Mouse (Mus musculus) embryonic facial prominence, embryonic 12.5 days (tissue): Measurements from ENCODE around the gene Ascl5. TPM values are rescaled to one million over a fixed set of nuclear protein-coding genes. Genes with fewer than 3 reads are reported as not detected.
A peak's percentile ranks its signal among the peaks of the same experiment; 100 is the strongest.

Source experiments
- ATAC-seq: fragments of 200-750 bp; cut with Nextera tagmentation; 2 replicates; pipeline ENCODE4 v1.8.0; 2017; ENCODE audit not compliant: insufficient number of reproducible peaks, insufficient read depth, low FRiP score, low TSS enrichment
- H3K27ac ChIP-seq: fragments of 300-500 bp; sonication (generic); 2 replicates; pipeline ENCODE4 v1.5.1; 2016; ENCODE audit warnings: mild to moderate bottlenecking
- H3K27me3 ChIP-seq: fragments of 300-500 bp; sonication (generic); 2 replicates; pipeline ENCODE4 v1.6.1; 2016; ENCODE audit warnings: mild to moderate bottlenecking, moderate library complexity
- H3K36me3 ChIP-seq: fragments of 300-500 bp; sonication (generic); 2 replicates; pipeline ENCODE4 v1.6.1; 2016; ENCODE audit warnings: mild to moderate bottlenecking
- H3K4me1 ChIP-seq: fragments of 300-500 bp; sonication (generic); 2 replicates; pipeline ENCODE4 v1.6.1; 2016
- H3K4me2 ChIP-seq: fragments of 300-500 bp; sonication (generic); replicated peaks from 2 replicates; pipeline ENCODE4 v1.6.1; 2016; ENCODE audit warnings: mild to moderate bottlenecking, moderate library complexity
- H3K4me3 ChIP-seq: fragments of 300-500 bp; sonication (generic); 2 replicates; pipeline ENCODE4 v1.5.1; 2016; ENCODE audit warnings: mild to moderate bottlenecking
- H3K9ac ChIP-seq: fragments of 300-500 bp; sonication (generic); 2 replicates; pipeline ENCODE4 v1.6.1; 2016; ENCODE audit warnings: mild to moderate bottlenecking, moderate library complexity
- H3K9me3 ChIP-seq: fragments of 300-500 bp; sonication (generic); 2 replicates; pipeline ENCODE4 v1.6.1; 2016; ENCODE audit warnings: mild to moderate bottlenecking, moderate library complexity
- WGBS: fragments of 180-500 bp; shearing (Covaris S2); methylation state at CpG from one replicate; pipeline ENCODE4 v1.1.7; 2016; 5-methylcytosine and 5-hydroxymethylcytosine counted together
- polyA plus RNA-seq: library from polyadenylated mRNA; unstranded; fragments of >200 nt; fragmentation: Nextera tagmentation; extraction: Ambion mirVana; gene quantifications from 2 replicates; pipeline ENCODE4 v1.2.1, GENCODE M21; 2016

The Ascl5 gene
- polyA plus RNA-seq, 1 experiment from 2014 or later: 0.42 TPM

GRCm38 (mm10) chr1:136051465-136051864 is 861 bp downstream of the Ascl5 start:
- no peak overlapping the region for H3K9ac ChIP-seq
- H3K4me1 ChIP-seq: peaks cover 8% of the 10 kb centered on the region
- WGBS: 0% methylated on average over 6 of the region's 6 CpGs
- H3K4me3 ChIP-seq: peak overlapping the region; percentile 30
- H3K27ac ChIP-seq: no peak overlapping the region
- H3K27me3 ChIP-seq: peaks cover 45% of the 10 kb centered on the region
- no peaks in the 10 kb centered on the region for H3K9me3 ChIP-seq
- no peaks in the 10 kb centered on the region for H3K36me3 ChIP-seq
- peak; percentile 48 for ATAC-seq
- H3K4me2 ChIP-seq: peak overlapping the region; percentile 57

DNA sequence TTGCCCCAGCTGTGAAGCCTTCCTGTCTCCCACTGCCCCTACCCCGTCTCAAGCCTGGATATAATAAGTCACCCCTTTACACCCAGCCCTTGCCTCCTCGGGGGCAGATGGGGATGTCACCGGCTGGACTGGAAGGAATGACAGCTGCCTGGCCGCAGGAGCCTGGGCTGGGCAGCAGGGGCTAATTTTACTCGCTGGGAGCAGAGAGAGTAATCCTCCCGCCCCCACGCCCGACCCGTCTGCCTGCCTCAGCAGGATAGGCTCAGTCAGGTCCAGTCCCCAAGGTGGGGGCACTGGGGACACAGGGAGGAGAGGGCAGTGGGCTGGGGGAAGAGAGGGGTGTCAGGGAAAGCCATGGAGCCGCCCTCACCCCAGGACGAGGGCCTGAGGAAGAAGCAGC is 1.9 kb downstream of the Ascl5 start, which contains the start of gene Cacna1s:
TSS of gene Cacna1s (plus strand) at position 204 of the 400 bp plus-strand sequence.
- no peak within 1 kb of the TSS for H3K4me3 ChIP-seq
- no peak within 1 kb of the TSS for H3K9ac ChIP-seq
- H3K4me2 ChIP-seq: no peak within 1 kb of the TSS; the same call in 1 of the 2 replicates
- WGBS: 30% methylated on average over 11 of the region's 11 CpGs
- ATAC-seq: no peak
- H3K27me3 ChIP-seq: peaks cover 45% of the 10 kb centered on the region
- H3K27ac ChIP-seq: no peak within 1 kb of the TSS
- H3K4me1 ChIP-seq: peaks cover 8% of the 10 kb centered on the region
- no peaks in the 10 kb centered on the region for H3K36me3 ChIP-seq
- no peaks in the 10 kb centered on the region for H3K9me3 ChIP-seq

GRCm38 (mm10) chr1:136055771-136056170 is 5.2 kb downstream of the Ascl5 start:
- H3K4me1 ChIP-seq: peaks cover 6% of the 10 kb centered on the region
- no peaks in the 10 kb centered on the region for H3K36me3 ChIP-seq
- H3K9me3 ChIP-seq: no peaks in the 10 kb centered on the region
- peaks cover 25% of the 10 kb centered on the region for H3K27me3 ChIP-seq
- no peak overlapping the region for H3K27ac ChIP-seq
- H3K4me2 ChIP-seq: no peak overlapping the region
- no peak overlapping the region for H3K9ac ChIP-seq
- no peak for ATAC-seq
- 67% methylated on average over 3 of the region's 3 CpGs for WGBS
- no peak overlapping the region for H3K4me3 ChIP-seq

DNA sequence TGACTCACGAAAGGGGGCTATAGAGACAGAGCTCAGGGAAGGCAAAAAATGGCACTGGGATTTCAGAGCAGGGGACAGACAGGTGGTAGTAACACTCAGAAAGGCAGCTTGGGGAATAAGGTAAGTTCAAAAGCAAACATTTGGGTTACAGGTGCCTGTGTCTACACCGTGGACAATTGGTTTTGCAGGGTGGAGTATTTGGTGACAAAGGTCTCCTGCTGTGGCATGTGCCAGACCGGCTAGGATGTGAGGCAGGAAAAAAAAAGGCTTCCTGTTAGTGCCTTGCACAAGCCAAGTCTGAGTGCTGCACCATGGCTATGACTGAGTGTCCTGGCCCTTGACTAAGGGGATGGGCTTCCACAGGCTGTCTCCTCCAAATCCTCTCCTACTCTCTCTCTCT is 8.0 kb downstream of the Ascl5 start:
- 54% methylated on average over 3 of the region's 3 CpGs for WGBS
- no peak for ATAC-seq

DNA sequence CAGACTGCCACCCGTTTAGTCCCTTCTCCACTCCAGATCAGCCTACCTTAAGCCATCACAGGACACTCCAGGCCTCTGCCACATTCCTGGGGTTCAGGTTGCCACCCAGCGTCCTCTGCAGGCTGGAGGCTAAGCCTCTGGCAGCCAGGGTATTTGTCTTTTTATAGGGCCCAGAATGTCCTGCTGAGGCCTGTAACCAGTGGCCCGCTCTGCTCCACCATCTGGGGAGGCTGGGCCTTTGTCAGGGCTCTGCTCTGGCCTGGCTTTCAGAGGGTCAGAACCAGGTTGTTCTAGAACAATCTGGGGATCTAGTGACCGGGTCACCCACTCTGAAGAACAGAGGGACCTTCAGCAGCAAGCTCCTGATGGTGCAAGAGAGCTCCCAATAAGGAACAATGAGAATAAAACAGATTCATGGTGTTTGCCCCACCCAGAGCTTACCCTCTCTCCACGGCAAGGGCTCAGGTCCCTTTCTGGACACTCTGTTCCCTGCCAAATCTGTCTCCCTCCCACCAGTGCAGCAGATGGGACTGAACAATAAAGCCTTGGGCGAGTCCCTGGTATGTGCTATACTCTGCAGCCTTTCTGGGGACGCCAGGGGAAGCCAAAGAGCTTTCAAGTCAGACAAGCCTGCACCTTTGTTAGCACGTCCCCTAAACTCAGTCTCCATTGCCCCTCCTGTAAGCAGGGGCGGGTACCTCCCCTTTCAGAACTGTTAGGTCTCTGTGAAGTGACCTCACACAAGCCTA is 10.6 kb downstream of the Ascl5 start:
- H3K9ac ChIP-seq: no peak overlapping the region
- H3K27ac ChIP-seq: no peak overlapping the region
- no peaks in the 10 kb centered on the region for H3K36me3 ChIP-seq
- WGBS: 60% methylated on average over 9 of the region's 9 CpGs
- no peak overlapping the region for H3K4me3 ChIP-seq
- no peak for ATAC-seq
- no peaks in the 10 kb centered on the region for H3K27me3 ChIP-seq
- no peaks in the 10 kb centered on the region for H3K9me3 ChIP-seq
- no peak overlapping the region for H3K4me2 ChIP-seq
- no peaks in the 10 kb centered on the region for H3K4me1 ChIP-seq

More for the DNA sequence above, 8.0 kb downstream of the Ascl5 start:
- Histone ChIP-seq H3K4me1 (no peaks in the 10 kb centered on the region), H3K9me3 (no peaks in the 10 kb centered on the region), H3K4me3 (no peak overlapping the region), H3K9ac (no peak overlapping the region), H3K36me3 (no peaks in the 10 kb centered on the region), H3K27ac (no peak overlapping the region), H3K27me3 (no peaks in the 10 kb centered on the region), H3K4me2 (no peak overlapping the region)

DNA sequence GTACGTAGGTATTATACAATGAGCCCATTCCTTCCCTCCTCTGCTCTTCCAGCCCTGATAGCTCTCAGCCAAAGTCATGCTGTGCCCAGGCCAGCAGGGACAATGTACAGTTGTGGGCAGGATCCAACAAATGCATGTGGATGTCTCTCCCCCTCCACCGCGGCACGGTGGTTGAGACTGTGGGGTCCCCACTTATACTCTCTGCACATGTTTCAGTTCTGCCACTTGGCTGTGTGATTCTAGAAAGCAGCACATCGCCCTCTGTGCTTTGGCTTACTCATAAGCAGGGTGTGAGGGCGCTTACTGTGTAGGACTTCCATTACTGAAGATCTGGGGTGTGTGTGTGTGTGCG is 11.2 kb downstream of the Ascl5 start:
- 84% methylated on average over 7 of the region's 7 CpGs for WGBS
- no peak overlapping the region for H3K27ac ChIP-seq
- H3K4me2 ChIP-seq: no peak overlapping the region
- H3K4me1 ChIP-seq: no peaks in the 10 kb centered on the region
- H3K9ac ChIP-seq: no peak overlapping the region
- ATAC-seq: no peak
- no peaks in the 10 kb centered on the region for H3K27me3 ChIP-seq
- no peaks in the 10 kb centered on the region for H3K9me3 ChIP-seq
- no peak overlapping the region for H3K4me3 ChIP-seq
- H3K36me3 ChIP-seq: no peaks in the 10 kb centered on the region

DNA sequence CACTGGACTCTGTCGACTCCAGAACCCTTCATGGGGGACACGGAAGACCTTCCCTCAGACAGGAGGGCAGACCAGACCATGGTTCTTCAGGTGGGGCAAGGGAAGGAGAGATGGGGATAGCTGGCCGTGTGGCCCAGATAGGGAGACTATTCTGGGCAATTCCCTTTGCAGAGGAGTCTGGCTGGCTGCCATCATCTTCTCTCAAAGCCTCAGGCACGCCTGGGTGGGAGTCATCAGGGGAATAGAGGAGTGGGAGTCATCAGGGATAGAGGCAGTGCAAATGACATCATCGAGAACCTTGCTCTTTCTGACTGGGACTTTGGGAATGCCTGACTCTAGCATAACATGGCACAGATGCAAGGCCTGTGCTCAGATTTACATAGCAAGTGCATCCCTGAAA is 13.4 kb downstream of the Ascl5 start:
- Histone ChIP-seq H3K4me2 (no peak overlapping the region), H3K4me3 (no peak overlapping the region), H3K4me1 (no peaks in the 10 kb centered on the region), H3K27me3 (no peaks in the 10 kb centered on the region), H3K36me3 (no peaks in the 10 kb centered on the region), H3K27ac (no peak overlapping the region), H3K9me3 (no peaks in the 10 kb centered on the region), H3K9ac (no peak overlapping the region)
- no peak for ATAC-seq
- WGBS: 76% methylated on average over 5 of the region's 5 CpGs

DNA sequence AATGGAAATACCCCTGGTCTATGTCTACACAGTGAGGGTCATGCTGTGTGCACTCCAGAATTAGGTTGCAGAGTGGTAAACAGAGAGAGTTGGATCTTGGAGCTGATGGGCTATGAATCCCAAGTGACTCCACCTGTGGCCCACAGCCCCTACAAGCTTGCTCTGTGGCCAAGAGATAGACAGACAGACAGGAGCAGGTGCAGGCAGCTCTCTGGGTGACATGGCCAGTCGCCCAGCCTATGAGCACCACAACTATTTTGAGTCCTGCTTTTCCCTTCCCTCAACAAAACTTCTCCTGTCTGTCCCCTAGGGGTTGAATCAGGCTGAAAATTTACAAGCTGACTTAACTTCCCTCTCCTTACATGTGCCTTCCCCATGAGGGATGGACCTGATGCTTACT is 16.0 kb downstream of the Ascl5 start:
- Histone ChIP-seq H3K4me2 (no peak overlapping the region), H3K4me3 (no peak overlapping the region), H3K27ac (no peak overlapping the region), H3K9me3 (no peaks in the 10 kb centered on the region), H3K4me1 (no peaks in the 10 kb centered on the region), H3K9ac (no peak overlapping the region), H3K36me3 (no peaks in the 10 kb centered on the region), H3K27me3 (no peaks in the 10 kb centered on the region)
- ATAC-seq: no peak
- WGBS: 59% methylated on average over 1 of the region's 1 CpGs

DNA sequence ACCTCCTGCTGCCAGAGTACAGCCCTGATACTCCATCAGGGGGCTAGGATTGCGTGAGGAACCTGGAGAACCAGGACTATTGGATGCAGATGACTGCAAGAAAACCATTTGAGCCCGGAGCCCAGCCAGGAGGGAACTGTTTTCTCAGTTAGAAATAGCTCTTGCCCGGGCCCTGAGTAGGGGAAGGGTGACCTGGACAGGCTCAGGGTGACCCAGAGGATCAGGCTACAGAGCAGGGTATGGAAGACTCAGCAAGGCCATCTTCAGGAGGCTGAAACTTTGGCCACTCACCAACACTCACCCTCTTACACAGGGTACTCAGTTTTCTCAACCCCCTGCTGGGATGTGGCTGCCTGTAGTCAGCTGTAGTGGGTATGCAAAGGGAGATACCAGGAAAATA is 17.0 kb downstream of the Ascl5 start:
- Histone ChIP-seq H3K9ac (no peak overlapping the region), H3K27me3 (no peaks in the 10 kb centered on the region), H3K4me1 (no peaks in the 10 kb centered on the region), H3K4me3 (no peak overlapping the region), H3K4me2 (no peak overlapping the region), H3K36me3 (no peaks in the 10 kb centered on the region), H3K9me3 (no peaks in the 10 kb centered on the region), H3K27ac (no peak overlapping the region)
- WGBS: 57% methylated on average over 3 of the region's 3 CpGs
- ATAC-seq: no peak

DNA sequence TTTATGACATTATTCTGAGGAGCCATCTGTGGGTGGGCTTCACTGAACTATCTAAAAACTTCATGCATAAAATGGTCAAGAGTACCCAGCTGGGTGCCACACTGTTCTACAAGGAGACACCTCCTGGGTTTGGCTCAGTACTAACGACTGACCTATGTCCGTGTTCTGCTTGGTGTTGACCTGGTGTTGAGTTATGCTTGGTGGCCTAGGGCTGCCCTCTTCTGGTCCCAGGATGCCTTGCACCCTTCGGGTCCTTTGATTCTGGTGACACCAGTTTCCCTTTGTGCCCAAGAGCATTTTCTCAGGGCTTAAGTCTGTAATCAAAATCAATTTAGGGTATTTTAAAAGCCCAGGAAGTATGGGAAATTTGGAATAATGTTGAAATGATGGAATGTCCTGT is 25.5 kb downstream of the Ascl5 start:
- no peak for ATAC-seq
- WGBS: 13% methylated on average over 3 of the region's 3 CpGs

GRCm38 (mm10) chr1:136077656-136078055 is 27.1 kb downstream of the Ascl5 start:
- WGBS: 73% methylated on average over 4 of the region's 4 CpGs
- ATAC-seq: no peak
- no peaks in the 10 kb centered on the region for H3K9me3 ChIP-seq
- H3K36me3 ChIP-seq: no peaks in the 10 kb centered on the region
- no peak overlapping the region for H3K4me3 ChIP-seq
- H3K4me1 ChIP-seq: no peaks in the 10 kb centered on the region
- no peak overlapping the region for H3K27ac ChIP-seq
- no peak overlapping the region for H3K4me2 ChIP-seq
- H3K27me3 ChIP-seq: no peaks in the 10 kb centered on the region
- H3K9ac ChIP-seq: no peak overlapping the region

More for the DNA sequence above, 25.5 kb downstream of the Ascl5 start:
- H3K36me3 ChIP-seq: no peaks in the 10 kb centered on the region
- H3K4me2 ChIP-seq: no peak overlapping the region
- no peak overlapping the region for H3K27ac ChIP-seq
- H3K4me3 ChIP-seq: no peak overlapping the region
- no peaks in the 10 kb centered on the region for H3K27me3 ChIP-seq
- no peaks in the 10 kb centered on the region for H3K4me1 ChIP-seq
- no peaks in the 10 kb centered on the region for H3K9me3 ChIP-seq
- H3K9ac ChIP-seq: no peak overlapping the region

DNA sequence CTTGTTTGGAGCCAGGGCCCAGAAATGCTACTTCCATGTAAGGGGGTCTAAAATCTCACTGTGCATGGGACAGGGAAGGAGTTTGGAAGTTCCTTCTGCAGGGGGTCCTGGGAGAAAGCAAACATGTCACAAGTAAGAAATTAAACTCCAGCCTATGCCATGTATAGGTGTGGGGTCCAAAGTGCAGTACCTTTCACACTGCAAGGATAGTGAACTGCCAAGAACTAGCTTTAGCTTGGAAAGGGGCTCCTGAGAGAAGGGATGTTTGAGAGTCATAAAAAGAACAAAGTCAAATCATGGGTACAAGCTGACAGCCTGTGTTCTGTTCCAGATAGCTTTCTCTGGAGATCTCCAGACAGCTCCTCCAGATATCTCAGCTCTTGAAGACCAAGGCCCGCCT is 30.6 kb downstream of the Ascl5 start:
- H3K9me3 ChIP-seq: no peaks in the 10 kb centered on the region
- H3K9ac ChIP-seq: no peak overlapping the region
- no peaks in the 10 kb centered on the region for H3K27me3 ChIP-seq
- H3K4me3 ChIP-seq: no peak overlapping the region
- no peaks in the 10 kb centered on the region for H3K36me3 ChIP-seq
- 86% methylated on average over 1 of the region's 1 CpGs for WGBS
- no peak overlapping the region for H3K4me2 ChIP-seq
- H3K4me1 ChIP-seq: no peaks in the 10 kb centered on the region
- no peak for ATAC-seq
- H3K27ac ChIP-seq: no peak overlapping the region
